20 mouse cellular contexts compared by ENCODE assay signal in the genomic region with DNA sequence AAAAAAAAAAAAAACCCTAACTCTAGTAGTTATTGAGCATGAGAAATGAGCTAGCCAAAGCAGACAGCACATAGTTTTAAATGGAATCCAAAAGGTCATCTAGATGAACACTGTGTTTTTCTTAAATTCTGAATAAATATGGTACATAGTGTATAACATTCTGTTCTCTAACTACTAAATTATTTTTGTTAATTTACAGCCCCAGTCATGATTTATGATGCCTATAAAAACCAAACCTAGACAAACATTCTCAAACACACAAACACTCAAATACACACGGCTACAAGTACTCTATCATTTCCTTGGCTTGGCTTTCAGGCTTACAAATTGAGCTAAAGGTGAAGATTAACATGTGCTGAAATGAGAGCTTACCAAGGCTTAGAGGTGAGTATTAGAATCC.
"Had no signal": no experiment of that assay in that cellular context is flagged by ENCODE, and none has a peak within 500 bp of the region (broad histone marks: within the 10 kb centered on the region; RNA-seq: fewer than 3 reads in every experiment).

No protein-coding gene starts in this region.

- H3K9ac ChIP-seq: limb, embryonic 13.5 days; liver, embryonic 12.5 days; liver, embryonic 15.5 days; lung, embryonic 15.5 days; midbrain, embryonic 13.5 days; neural tube, embryonic 13.5 days had no signal

- DNase-seq: kidney, postnatal 4 days; liver; lung, adult 18-20 months; lung, postnatal 10 days; lung, postnatal 36 days; thymus, adult 18-20 months; thymus, postnatal 36 days had no signal

- H3K4me3 ChIP-seq: limb, embryonic 10.5 days; limb, embryonic 13.5 days; liver, embryonic 12.5 days; liver, embryonic 15.5 days; lung, embryonic 15.5 days; megakaryocyte, embryonic 14.5 days; midbrain, embryonic 10.5 days; midbrain, embryonic 13.5 days; myocyte; neural tube, embryonic 13.5 days had no signal

- H3K36me3 ChIP-seq: limb, embryonic 10.5 days; limb, embryonic 13.5 days; liver, embryonic 12.5 days; liver, embryonic 15.5 days; lung, embryonic 15.5 days; midbrain, embryonic 10.5 days; midbrain, embryonic 13.5 days; neural tube, embryonic 13.5 days had no signal

- H3K27me3 ChIP-seq: limb, embryonic 13.5 days; liver, embryonic 12.5 days; liver, embryonic 15.5 days; lung, embryonic 15.5 days; megakaryocyte, embryonic 14.5 days; midbrain, embryonic 13.5 days; neural tube, embryonic 13.5 days had no signal

- ATAC-seq: inflammation-experienced regulatory T-cells, adult 6 months; intestine, embryonic 16.5 days; liver, embryonic 12.5 days; midbrain, embryonic 13.5 days; midbrain, embryonic 16.5 days had no signal

- H3K27ac ChIP-seq: limb, embryonic 10.5 days; limb, embryonic 13.5 days; liver, embryonic 12.5 days; liver, embryonic 15.5 days; lung, embryonic 15.5 days; midbrain, embryonic 10.5 days; midbrain, embryonic 13.5 days; neural tube, embryonic 13.5 days had no signal

- H3K4me2 ChIP-seq: limb, embryonic 13.5 days; liver, embryonic 12.5 days; liver, embryonic 15.5 days; lung, embryonic 15.5 days; midbrain, embryonic 13.5 days; neural tube, embryonic 13.5 days had no signal

- H3K9me3 ChIP-seq: limb, embryonic 10.5 days; limb, embryonic 13.5 days; liver, embryonic 12.5 days; liver, embryonic 15.5 days; lung, embryonic 15.5 days; megakaryocyte, embryonic 14.5 days; midbrain, embryonic 10.5 days; midbrain, embryonic 13.5 days; neural tube, embryonic 13.5 days had no signal

- H3K4me1 ChIP-seq: limb, embryonic 10.5 days; limb, embryonic 13.5 days; liver, embryonic 12.5 days; liver, embryonic 15.5 days; lung, embryonic 15.5 days; megakaryocyte, embryonic 14.5 days; midbrain, embryonic 10.5 days; midbrain, embryonic 13.5 days; neural tube, embryonic 13.5 days had no signal
